Mouse (Mus musculus) embryo, embryonic 9.5 days (tissue): ENCODE results near the gene Notch1.

Source experiments
- DNase-seq: peaks from one replicate; pipeline ENCODE4 v3.0.0-alpha.2; 2017; ENCODE audit errors: extremely low spot score

The Notch1 gene

DNA sequence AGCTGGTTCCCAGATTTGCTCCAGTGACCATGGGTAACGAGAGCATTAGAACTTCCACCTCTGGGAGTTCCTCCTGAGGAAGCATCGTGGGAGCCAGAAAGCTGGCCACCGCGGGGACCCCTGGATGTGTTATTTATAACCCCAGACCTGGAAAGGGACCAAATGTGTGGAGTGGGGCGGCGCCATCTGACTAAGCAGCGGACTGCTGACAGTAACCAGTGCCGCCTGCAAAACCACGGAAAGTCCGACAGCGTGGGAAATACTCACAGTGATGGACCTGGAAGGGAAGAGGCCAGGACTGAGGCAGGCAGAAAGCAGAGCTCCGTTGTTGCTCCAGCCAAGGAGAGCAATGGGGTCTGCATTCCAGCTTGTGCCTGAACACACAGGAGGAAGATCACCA, at the start of gene Notch1:
Gene Notch1, minus strand, starts transcription at position 389 of the 400 bp plus-strand sequence.
- DNase-seq, result no peak

DNA sequence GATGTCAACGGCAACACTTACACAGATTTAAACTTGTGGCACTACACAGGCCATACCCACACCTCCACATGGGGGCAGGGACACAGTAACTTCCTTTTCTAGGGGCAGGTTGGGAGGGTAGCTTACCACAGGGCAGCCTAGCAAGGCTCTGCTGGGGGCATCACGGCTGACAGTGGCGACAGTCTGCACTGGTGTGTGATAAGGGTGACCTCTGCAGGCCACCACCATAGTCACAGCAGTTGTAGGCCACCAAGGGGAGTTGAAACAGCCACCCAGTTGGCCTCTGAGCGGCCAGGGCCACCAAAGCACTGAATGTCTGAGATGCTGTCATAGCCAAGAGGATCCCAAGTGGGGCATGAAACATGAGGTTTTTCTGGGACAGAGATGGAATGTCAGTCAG, 49.8 kb upstream of the Notch1 start:
- peak; percentile 61 for DNase-seq

DNA sequence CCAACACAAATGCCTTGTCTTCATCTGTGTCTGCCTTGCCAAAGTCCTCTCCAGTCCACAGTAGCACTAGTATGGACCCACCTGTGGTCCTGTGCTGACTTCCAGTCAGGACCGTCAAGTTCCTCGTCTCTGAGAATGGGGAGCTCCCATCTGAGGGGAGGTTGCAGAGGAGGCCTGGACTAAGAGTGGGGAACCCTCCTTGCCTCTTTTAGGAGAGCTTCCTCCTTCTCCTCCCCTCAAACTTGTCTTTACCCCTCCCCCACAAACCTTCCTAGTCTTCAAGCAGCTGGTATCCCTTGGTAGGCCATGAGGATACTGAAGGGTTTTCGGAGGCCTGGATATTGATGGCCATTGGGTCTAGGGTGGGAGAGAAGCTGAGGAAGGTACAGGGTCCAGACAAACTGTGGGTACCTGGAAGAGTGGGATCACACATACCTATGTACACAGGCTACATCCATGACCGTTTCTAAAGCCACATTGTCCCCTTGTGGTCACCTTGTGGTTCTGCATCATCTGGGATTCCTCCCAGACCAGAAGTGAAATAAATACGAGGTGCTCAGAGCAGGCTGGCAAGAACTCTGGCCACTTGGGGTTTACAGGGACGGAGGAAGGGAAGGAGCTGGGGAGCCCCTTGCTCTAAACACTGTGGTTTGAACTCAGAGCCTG, 45.0 kb upstream of the Notch1 start:
- DNase-seq, result peak; percentile 69

DNA sequence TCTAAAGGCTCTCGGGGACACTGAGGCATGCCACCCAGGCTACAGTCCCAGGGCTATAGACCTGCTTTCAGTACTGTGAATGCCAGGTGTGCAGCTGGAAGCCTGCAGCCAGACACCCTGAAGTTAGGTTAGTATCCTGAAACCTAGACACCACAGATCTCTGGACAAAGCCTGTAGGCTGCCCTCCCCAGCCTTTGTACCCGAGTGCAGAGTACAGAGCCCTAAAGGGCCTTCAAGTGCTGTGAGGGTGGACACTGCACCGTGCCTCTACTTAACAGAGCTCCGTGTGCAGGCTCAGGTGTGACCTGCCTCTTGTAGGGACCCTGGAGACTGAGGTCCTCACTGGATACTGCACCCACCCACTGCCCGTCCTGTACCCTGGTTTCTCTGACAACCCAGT, 44.0 kb upstream of the Notch1 start:
- no peak for DNase-seq

DNA sequence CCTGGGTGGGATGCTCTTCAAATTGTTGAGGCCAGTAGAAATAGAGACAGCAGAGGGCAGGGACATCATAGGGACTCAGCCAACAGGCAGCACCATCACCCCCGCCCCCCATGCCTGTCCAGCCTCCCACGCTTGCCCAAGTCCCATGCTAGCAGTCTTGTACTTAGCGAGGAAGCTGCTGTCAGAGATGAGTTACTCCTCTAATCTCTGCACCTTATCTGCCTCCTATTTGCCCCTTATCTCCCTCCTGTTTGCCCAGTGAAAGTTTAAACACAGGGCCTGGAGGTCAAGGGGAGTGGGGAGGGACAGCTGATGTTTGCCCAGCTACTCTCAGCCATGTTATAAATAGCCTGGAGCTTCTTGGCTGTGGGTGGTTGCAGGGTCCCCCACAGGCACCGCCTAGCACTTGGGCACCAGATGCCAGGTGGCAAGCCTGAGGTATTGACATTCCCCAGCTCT, 40.1 kb upstream of the Notch1 start:
- no peak for DNase-seq

DNA sequence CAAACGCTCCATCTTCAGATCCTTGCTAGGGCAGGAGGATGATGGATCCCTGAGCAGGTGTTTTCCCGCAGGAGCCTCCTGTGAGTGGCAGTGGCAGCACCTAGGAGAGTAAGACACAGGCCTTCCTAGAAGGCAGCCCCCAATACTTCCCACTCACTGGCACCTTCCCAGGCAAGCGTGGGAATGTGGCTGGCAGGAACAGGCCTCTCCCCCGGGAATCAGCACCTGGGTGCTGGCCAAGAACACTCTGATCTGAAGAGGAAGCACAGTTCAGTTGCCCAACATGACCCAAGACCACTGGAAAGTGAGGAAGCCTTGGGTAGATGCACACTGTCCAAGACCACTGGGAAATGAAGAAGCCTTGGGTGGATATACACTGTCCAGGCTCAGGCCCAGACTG, 38.6 kb upstream of the Notch1 start:
- DNase-seq, result no peak

DNA sequence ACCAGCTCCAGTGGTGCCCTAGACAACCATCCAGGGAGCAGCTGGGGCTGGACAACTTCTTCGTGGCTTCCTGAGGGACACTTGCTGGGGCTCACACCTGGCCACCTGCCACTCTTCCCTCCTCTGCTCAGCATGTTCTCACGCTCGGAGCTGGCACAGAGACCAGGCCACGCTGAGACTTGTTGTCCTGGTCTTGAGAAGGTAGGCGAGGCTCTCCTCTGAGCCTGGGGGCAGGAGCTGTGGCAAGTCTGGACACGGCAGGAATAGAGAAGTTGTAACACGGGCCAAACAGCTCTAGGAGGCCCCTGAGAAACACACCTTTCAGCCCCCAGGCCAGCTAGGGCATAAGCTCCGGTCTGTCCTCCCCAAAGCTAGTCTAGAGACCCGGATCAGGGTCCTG, 37.4 kb upstream of the Notch1 start:
- no peak for DNase-seq

DNA sequence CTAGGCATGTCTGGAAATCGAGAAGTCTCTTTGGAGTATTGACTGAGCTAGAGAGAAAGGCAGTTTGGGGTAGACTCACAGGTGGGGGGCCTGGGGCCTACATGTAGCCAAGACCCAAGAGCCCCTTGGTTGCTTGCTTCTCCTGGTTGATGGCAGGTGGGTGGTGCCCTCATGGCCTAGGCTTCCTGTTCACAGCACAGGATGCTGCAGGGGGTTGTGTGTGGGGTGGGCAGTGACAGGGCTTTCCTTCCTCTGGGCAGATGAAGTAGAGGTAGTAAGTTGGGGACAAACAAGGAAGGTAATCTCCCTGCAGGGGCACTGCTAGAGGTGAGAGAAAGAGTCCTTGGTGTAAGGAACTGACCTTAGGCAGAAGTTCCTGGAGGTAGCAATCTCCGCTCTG, 35.6 kb upstream of the Notch1 start:
- no peak for DNase-seq

DNA sequence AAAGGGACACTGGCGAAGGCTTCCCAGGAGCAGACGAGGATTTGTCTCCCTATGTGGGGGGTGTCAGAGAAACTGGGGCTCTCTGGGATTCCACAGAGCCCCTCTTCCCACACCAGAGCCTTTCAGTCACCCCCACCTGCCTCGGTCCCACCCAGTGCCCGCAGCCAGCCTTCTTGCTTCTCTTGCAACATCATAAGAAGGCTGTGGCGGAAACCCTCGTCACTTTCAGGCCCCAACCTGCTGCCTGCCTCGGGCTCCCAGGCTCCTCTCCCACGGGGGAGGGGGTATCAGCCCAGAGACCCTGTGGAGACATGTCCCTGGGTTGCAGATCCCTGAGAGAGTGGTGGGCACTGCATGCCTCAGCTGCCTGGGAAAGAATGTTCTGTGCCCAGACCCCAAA, 35.0 kb upstream of the Notch1 start:
- DNase-seq, result no peak

DNA sequence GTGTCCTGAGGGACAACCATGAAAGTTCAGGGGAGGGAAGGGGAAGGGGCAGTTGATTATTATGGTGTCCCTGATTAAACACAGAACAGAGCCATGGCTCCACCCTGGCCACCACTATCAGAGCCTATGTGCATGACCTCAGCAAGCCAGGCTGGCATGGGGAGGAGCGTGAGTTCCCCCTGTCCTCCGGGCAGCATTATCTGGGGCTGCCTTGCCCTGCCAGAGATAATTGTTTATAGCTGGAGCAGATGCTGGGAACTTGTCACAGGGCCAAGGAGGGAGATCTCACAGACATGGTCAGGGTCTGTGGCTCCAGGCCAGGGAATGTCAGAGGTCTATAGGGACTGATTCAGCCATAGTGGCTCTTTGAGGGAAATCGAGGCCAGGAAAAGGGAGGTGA, 34.3 kb upstream of the Notch1 start:
- DNase-seq, result no peak

DNA sequence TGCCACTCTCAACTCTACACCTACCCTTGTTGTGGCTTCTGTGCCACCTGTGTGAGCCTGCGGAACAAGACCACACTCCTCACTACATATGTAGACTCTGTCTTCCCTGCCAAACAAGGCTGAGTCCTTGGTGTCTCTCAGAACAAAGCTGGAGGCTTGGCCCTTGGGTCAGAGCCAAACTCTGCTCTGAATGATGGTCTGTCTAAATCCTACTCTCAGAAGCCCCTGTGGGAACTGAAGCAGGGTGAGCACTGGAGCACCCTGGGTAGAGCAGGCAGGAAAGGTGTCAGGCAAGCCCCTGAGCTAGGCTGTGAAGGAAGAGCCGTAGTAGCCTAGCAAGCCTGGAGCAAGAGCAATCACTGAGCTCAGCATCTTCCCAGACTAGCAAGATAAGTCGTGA, 33.7 kb upstream of the Notch1 start:
- no peak for DNase-seq

DNA sequence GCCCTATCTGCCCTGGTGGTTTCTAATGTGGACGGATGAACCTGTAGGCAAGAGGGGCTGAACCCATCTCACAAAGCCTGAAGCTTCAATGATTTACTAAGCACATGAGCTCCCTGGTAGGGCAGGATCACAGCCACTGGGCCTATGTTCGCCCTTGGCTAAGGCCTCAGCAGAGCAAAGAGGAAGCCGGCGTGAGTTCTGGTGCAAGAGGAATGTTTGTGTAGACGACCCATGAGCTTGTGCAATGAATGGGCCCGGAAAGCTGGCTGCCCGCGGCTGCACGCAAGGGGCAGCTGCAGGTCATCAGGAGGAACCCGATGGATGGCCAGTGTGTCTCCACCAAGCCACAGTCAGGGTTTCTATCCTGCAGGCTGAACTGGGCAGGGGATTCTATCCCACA, 33.3 kb upstream of the Notch1 start:
- no peak for DNase-seq

DNA sequence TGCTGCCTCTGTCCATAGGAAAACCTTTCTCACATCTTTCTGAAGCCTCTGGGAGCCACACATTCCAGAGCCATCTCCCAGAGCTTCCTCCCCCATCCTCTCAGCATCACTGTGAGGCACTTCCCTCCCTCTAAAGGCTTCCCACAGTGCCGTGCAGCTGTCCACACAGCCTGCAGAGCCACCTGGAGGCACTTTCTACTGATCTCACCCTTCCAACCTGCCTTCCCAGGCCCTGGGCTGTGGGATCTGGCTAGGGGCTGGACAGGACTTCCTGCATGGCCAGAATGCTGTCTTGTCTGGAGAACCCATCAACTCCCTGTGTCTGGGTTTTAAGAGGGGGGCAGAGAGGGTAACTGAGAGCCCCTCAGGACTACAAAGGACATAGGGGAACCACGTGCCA, 31.0 kb upstream of the Notch1 start:
- DNase-seq, result no peak

DNA sequence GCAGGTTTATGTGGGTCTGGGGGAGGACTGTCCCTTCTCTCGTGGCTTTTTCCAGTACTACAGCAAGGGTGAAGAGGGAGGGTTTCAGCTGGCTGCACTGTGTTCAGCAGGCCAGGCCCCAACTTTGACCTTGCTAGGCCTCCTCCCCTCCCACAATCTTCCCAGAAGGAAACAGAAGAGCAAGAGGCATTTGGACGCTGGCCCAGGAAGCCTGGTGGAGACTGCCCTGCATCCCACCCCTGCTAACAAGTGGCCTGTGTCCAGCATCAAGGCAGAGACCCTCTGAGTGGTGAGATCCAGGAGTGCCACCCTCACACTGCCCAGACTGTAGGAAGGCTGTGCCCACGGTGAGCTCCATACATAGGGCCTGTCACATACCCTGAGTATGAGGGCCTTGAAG, 27.8 kb upstream of the Notch1 start:
- no peak for DNase-seq

DNA sequence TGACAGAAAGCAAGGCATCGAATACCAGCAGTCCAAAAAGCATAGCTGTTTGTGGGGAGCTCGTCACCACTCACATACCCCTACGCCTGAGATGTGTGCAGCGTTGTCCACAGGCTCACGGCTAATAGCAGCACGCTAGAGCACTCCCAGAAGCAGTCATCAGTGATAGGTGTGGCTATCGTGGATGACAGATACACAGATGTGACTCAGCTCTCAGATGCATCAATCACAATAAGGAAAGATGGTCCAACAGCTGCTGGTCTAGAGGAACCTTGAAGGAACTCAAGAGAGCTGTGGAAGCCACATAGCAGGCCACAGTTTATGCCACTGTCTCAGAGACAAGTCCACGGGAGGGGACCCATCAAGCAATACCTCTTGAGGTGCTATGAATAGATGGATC, 27.3 kb upstream of the Notch1 start:
- DNase-seq, result no peak

DNA sequence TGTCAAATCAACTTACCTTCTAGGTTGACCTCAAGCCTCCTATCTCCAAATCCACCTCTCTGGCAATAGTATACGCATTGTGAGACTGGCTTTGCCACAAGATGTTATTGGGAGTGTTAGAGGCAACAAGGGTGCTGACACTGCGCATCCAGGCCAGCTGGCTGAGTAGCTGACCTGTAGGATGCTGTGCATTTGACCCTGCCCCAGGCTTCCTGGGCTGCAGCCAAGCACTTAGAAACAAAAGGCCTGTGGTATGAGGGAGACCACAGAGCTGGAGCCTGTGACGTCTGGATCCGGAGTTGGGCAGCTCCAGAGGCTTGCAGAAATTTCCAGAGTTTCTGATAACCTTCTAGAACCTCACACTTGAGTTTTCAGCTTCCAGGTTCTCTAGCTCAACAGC, 26.7 kb upstream of the Notch1 start:
- no peak for DNase-seq

DNA sequence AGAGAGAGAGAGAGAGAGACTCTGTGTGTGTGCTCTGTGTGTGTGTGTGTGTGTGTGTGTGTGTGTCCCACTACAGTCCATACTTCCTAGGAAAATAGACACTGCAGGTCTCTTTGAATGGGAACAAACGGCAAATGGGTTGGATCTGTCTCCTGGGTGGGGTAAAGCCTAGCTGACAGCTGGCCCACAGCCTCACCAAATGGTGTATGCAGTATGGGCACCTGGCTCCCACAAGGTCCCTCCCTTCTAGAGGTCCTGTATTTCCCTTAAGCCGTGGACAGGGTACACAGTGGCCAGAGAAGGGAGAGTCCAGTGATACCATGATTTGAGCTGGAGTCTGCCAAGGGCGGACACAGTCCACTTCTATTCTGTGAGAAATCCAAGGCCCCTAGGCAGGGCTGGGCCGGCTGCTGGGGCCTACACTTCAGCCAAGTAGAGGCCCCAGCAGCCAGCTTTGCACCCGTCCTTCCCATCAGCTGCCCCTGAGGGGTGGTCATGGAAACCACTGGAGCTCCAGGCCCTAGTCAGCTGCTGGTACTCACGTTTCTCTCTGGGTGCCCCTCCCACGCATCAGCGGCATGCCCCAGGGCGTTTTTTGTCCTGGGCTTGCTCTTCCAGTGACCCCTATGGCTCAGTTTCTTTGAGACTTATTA, 24.9 kb upstream of the Notch1 start:
- no peak for DNase-seq

DNA sequence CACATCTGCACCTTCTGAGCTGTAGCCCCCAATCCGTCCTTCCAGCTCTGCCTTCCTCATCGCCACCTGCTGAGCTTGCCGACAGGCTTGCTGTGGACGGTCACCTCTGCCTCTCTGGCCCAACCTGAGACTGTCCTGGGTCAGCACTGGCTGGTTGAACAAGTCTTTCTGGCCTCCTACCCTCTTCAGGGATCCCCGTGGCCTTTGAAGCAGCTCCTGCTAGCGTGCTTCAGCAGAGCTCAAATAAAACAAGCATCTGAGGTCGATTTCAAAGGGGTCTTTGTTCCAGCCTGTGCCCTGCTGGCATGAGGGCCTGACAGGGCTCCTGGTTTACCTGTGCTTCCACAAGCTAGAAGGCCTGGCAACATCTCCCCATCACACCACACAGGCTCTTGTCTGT, 24.3 kb upstream of the Notch1 start:
- no peak for DNase-seq

DNA sequence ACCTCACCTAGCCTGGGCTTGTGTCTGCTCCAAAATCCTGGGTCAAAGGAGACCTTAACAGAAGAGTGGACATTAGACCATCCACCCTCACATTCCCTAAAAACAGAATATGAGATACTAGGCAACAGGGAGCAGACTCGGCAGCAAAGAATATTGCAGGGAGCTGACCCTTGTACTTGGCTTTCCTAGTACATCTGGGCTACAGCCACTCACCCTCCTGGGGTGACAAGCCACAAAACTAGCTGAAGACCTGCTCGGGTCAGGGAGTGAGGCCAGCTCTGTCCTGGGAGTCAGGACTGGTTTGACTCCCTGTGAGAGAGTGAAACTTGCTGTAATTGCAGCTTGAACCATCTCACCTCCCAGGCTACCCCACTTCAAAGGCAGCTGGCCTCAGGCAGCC, 23.1 kb upstream of the Notch1 start:
- no peak for DNase-seq

DNA sequence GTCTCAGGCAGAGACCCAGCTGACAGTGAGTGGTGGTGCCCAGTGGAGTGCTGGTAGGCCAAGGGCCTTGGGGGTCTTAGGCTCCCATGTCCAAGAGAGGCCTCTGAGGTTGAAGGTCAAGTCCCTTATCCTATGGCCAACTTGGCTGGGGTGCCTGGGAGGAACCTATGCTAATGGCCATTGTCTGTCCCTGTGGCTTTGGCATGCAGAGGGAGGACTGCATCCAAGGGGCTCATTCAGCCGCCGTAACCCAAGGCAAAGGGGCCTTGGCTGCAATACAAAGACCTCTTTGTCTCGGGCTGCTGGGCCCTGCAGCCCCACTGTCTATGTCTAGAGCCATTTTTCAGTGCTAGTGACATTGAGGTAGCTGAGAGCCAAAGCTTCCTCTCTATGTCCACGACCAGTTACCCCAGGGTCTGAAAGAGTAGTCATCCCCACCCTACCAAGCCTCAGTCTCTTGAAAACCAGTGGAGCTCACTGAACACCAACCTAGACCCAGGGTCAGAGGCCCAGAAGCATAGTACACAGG, 19.1 kb upstream of the Notch1 start:
- DNase-seq, result no peak

DNA sequence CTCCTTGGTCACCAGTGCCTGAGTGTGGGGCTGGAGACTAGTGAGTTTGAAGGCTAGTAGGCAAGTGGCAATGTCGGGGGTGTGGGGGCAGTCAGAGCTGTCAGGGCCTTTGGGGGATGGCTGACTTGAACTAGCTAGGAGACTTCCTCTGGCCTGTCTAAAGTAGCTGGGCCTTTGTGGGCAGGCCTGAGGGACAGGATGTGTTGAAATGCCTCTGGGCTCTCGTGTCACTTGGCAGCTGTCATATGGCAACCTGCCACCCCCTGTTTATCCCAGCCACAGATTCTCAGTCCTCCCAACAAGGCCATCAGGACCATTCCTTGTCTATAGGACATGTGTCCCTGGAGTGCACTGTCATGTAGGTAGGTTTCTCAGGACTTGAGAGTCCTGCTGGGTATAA, 18.2 kb upstream of the Notch1 start:
- no peak for DNase-seq

DNA sequence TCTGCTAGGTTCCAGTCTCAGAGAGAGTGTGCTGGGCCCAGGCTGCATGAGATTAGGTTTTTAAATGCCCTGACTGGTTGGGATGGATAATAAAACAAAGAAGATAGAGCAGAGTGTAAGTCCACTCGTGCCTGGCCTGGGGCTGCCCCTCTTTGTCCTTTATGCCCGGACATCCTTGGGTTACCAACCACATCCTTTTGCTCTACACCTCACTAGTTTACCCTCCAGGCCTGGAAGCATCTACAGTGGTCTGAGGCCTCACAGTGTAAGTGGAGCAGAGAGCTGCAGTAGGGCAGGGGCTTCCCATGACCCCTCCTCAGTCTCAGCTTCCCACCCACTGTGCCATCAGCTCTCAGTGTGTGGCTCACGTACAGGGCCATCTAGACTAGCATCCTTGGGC, 17.7 kb upstream of the Notch1 start:
- no peak for DNase-seq

DNA sequence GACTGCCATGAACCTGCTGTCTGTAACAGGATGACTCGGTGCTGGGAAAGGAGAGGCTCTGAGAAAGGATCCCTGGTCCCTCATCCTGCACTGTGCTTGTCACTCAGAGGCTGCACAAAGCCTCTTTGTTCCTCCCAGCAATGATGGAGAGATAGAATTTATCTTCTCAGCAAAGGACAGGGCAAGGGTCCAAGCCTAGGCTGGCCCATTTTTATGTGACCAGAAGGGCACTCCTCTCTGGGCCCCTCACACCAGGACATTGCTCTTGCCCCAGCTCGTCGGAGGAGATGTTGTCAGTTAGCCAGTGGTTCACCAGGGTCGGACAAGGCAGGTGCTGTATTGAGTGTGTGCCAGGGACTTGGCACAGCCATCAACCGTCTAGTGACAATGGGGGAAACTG, 16.8 kb upstream of the Notch1 start:
- no peak for DNase-seq

DNA sequence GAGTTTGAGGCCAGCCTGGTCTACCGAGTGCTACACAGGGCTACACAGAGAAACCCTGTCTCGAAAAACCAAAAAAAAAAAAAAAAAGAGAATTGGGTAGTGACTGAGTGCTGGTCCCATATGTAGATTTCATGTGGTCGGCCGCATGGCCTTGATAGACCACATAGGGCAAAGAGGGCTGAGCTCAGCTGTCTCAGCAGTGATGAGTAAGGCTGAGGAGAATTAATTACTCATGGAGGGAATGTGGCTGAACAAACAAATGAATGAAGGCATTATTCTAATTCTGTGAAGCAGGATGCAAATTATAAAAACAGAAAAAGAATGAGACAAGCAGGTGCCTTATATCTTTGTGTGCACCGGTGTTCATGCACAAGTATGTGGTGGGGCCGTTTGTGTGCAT, 15.4 kb upstream of the Notch1 start:
- DNase-seq, result no peak
